ENCODE assay signal across 27 mouse cellular contexts in genomic region chr5:118553290-118553689, GRCm38 (mm10).
"Had no signal": no experiment of that assay in that cellular context is flagged by ENCODE, and none has a peak within 500 bp of the region (broad histone marks: within the 10 kb centered on the region; RNA-seq: fewer than 3 reads in every experiment).

No protein-coding gene starts in this region.

- H3K9me3 ChIP-seq: embryonic facial prominence, embryonic 15.5 days; forebrain, embryonic 15.5 days had no signal

- H3K4me1 ChIP-seq: forebrain, embryonic 12.5 days; forebrain, embryonic 13.5 days; forebrain, embryonic 15.5 days had no signal

- H3K4me2 ChIP-seq: embryonic facial prominence, embryonic 12.5 days; embryonic facial prominence, embryonic 13.5 days; embryonic facial prominence, embryonic 15.5 days; forebrain, embryonic 12.5 days; forebrain, embryonic 13.5 days; forebrain, embryonic 15.5 days had no signal

- H3K27ac ChIP-seq: embryonic facial prominence, embryonic 10.5 days; embryonic facial prominence, embryonic 12.5 days; embryonic facial prominence, embryonic 13.5 days; embryonic facial prominence, embryonic 15.5 days; forebrain, embryonic 10.5 days; forebrain, embryonic 12.5 days; forebrain, embryonic 13.5 days; forebrain, embryonic 15.5 days; gastrocnemius, adult 2 months; heart, adult 2 months had no signal

- H3K9ac ChIP-seq: embryonic facial prominence, embryonic 12.5 days; embryonic facial prominence, embryonic 13.5 days; embryonic facial prominence, embryonic 15.5 days; forebrain, embryonic 12.5 days; forebrain, embryonic 13.5 days; forebrain, embryonic 15.5 days; forebrain, postnatal 0 days had no signal

- DNase-seq: cerebellum, adult 9-10 months; cerebellum, adult 9-11 months; cerebellum, postnatal 10 days; cerebellum, postnatal 14 days; cerebellum, postnatal 25 days; cerebellum, postnatal 36 days; embryo, embryonic 11 days; forebrain, postnatal 0 days; gastrocnemius, adult 2 months; gastrocnemius, postnatal 10 days; gastrocnemius, postnatal 14 days; gastrocnemius, postnatal 25 days; gastrocnemius, postnatal 36 days; heart, adult 11 months; heart, adult 18-20 months; heart, adult 2 months had no signal

- H3K4me3 ChIP-seq: embryonic facial prominence, embryonic 10.5 days; embryonic facial prominence, embryonic 12.5 days; embryonic facial prominence, embryonic 13.5 days; embryonic facial prominence, embryonic 15.5 days; erythroblast, embryonic 14.5 days; forebrain, embryonic 10.5 days; forebrain, embryonic 12.5 days; forebrain, embryonic 13.5 days; forebrain, embryonic 15.5 days; gastrocnemius, adult 2 months; heart, adult 2 months had no signal

- H3K27me3 ChIP-seq: forebrain, embryonic 15.5 days had no signal

- H3K36me3 ChIP-seq: embryonic facial prominence, embryonic 10.5 days; embryonic facial prominence, embryonic 12.5 days; embryonic facial prominence, embryonic 13.5 days; embryonic facial prominence, embryonic 15.5 days; forebrain, embryonic 10.5 days; forebrain, embryonic 12.5 days; forebrain, embryonic 15.5 days had no signal

- ATAC-seq: forebrain, embryonic 13.5 days; forebrain, embryonic 14.5 days; forebrain, embryonic 15.5 days; forebrain, embryonic 16.5 days; forebrain, postnatal 0 days had no signal
